Mouse (Mus musculus) brown adipose tissue, adult 24 weeks (tissue): ENCODE results near the gene Sema3c. TPM values are rescaled to one million over a fixed set of nuclear protein-coding genes. Genes with fewer than 3 reads are reported as not detected.
"Not testable (repeated sequence)": the region's sequence is repeated elsewhere in the genome, so short reads cannot be mapped to it uniquely, and the experiment has no call there.

Experiments used
- H3K27ac ChIP-seq: fragments of 200-500 bp; replicated peaks from 2 replicates; pipeline ENCODE4 v1.5.1; 2012; ENCODE audit warnings: low read depth, mild to moderate bottlenecking, low read length
- H3K4me1 ChIP-seq: fragments of 200-500 bp; 2 replicates; pipeline ENCODE4 v1.6.1; 2012; ENCODE audit warnings: low read length, mixed read lengths; ENCODE audit not compliant: control insufficient read depth, insufficient read depth, insufficient read length
- H3K4me3 ChIP-seq: fragments of 200-500 bp; 2 replicates; pipeline ENCODE4 v1.5.1; 2012; ENCODE audit warnings: low read depth, mild to moderate bottlenecking, low read length, moderate library complexity; ENCODE audit not compliant: insufficient read depth
- polyA plus RNA-seq: library from polyadenylated mRNA; stranded (reverse); fragments of >200 nt; gene quantifications from 2 replicates; pipeline ENCODE4 v1.2.4, GENCODE M21; 2012; ENCODE audit not compliant: missing spikeins, insufficient read depth, insufficient read length

Sema3c gene
- 11.1 and 12.1 TPM in 2 replicates for polyA plus RNA-seq

DNA sequence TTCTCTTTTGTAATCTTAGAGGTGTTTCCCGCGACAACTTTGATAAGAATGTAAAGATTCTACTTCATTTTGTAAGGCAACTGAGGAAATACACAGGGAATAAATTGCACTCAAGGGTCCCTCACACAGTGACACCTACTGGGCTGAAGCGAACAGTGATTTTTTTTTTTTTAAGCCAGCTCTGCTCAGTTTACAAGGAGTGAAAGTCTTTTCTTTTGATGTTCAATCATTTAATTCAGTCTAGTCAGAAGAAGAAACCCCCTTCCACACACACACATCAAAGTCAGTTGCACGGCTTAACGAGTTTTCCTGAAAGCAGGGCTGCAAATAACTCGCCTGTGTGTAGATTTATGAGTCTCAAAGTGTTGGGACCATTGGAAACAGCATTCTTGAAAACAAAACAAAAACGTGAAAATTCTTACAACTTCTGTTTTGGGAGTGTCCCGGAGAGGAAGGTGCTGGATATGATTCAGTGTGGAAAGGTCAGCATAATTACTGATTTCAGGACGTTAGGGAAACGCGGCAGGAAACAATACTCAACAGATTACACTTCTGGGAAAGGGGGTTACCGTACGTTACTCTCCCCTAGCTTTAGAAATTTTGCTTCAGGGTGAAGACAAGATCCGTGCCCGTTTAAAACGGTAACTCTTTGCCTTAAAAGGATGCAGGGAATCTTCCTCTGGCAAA lies at the start of gene Sema3c:
Gene Sema3c, plus strand, starts transcription at position 588 of the 687 bp plus-strand sequence.
- peak within 1 kb of the TSS; percentile 62 for H3K4me3 ChIP-seq
- no peak within 1 kb of the TSS for H3K27ac ChIP-seq
- no peaks in the 10 kb centered on the region for H3K4me1 ChIP-seq

DNA sequence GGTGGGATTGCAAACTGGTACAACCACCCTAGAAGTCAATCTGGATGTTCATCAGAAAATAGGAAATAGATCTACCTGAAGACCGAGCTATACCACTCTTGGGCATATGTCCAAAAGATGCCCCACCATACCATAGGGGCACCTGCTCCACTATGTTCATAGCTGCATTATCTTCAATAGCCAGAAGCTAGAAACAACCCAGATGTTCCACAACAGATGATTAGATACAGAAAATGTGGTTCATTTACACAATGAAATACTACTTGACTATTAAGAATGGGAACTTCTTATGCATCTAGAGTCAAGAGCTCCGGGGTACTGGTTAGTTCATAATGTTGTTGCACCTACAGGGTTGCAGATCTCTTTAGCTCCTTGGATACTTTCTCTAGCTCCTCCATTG lies 42.9 kb upstream of the Sema3c start:
- H3K27ac ChIP-seq, H3K4me1 ChIP-seq, H3K4me3 ChIP-seq: not testable (repeated sequence)

- no peaks in the 10 kb centered on the region for H3K4me1 ChIP-seq
These were observed 30.9 kb upstream of the Sema3c start for GRCm38 (mm10) chr5:17543141-17543540.

DNA sequence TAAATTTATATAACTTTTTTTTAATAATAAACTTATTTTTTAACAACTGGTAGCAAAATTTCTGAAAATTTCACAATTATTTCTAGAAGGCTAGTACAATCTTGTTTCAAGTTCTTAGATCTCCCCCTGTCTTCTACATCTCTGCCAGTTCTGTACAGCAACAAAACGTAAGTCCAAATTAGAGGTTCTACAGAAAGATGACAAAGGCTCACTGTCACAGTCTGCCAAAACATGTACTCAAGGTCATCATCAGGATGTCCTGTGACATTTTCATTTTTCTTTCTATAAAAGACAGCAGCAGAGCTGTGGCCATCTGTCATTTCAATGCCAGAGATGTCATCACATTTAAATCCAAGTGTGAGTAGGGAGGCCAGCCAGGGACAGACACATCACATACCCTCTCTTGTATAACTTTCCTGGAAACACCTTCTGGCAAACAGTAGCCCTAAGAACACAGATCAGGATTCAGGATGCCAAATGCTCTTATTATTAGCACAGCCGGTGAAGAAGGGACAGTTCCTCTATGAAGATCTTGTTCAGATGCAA lies 29.1 kb upstream of the Sema3c start:
- Histone ChIP-seq H3K4me1 (no peaks in the 10 kb centered on the region), H3K4me3 (no peak overlapping the region), H3K27ac (no peak overlapping the region)

More at GRCm38 (mm10) chr5:17543141-17543540, 30.9 kb upstream of the Sema3c start:
- no peak overlapping the region for H3K27ac ChIP-seq
- no peak overlapping the region for H3K4me3 ChIP-seq

- Histone ChIP-seq H3K27ac (no peak overlapping the region), H3K4me1 (no peaks in the 10 kb centered on the region), H3K4me3 (no peak overlapping the region)
These were observed 22.4 kb upstream of the Sema3c start for GRCm38 (mm10) chr5:17551693-17552092.

- Histone ChIP-seq H3K4me3 (no peak overlapping the region), H3K27ac (peak overlapping the region; percentile 27; the same call in 1 of the 2 replicates), H3K4me1 (no peaks in the 10 kb centered on the region)
These were observed 18.0 kb upstream of the Sema3c start for GRCm38 (mm10) chr5:17556073-17556473.

DNA sequence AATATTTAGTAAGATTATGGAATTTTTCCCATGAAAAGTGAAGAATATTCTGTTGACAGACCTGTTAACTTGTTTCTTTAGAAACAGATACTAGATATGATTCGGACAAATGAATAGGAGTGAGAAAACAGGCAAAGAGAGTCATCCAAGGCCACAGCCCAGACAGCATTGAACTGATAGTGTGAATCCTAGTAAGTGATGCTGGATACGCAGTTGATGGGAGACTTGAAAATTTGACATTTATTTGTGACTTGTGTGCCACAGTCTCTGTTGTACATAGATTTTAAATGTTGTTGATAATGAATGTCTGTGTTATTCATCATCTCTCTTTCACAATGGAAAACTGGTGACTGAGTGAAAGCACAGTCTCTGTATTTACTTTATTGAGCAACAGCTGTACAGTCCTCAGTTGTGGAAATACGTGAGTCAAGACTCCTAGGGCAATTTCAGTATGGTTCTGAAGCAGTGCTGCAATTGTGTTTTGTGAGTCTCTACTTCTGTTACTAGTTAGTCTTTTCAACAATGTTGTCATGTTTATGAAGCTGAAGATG lies 17.3 kb upstream of the Sema3c start:
- H3K4me3 ChIP-seq: no peak overlapping the region
- H3K27ac ChIP-seq: no peak overlapping the region
- no peaks in the 10 kb centered on the region for H3K4me1 ChIP-seq

GRCm38 (mm10) chr5:17571571-17571970 lies 2.5 kb upstream of the Sema3c start:
- Histone ChIP-seq H3K4me3 (no peak overlapping the region), H3K4me1 (no peaks in the 10 kb centered on the region)

DNA sequence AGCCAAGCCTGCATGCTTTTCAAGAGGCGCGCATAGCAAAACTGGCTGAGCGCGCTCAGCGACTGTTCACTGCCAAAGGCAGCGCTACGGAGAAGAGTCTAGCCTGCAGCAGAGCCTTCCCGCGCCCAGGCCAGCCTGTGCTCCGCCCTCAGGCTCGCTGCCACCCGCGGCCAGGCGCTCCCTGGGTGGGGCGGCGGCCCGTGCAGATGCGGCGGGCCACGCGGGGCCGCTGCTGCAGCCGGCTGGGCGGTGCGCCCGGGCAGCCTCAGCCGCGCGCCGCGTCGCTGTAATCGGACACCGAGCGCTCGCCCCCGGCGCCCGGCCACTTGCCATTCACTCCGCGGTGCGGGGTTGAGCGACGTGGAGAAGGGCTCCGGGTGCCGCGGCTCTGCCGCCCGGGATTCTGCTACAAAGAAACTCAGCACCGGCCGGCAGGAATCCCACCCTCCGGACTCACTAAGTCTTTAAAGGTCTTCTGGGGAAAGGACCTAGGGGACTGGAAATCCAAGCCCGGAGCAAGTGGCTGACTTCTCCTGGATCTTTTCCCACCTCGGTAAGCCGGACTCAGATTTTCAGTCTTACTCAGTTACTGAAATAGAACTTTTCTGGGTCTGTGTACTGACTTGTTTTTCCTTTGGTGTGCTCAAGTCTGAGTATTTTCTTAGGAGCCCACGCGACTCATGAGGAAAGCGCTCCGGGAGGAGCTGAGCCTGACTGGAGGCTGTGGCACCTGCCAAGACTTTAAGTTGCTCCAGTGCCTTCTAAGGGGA lies 517 bp downstream of the Sema3c start:
- Histone ChIP-seq H3K27ac (no peak overlapping the region), H3K4me3 (peak overlapping the region; percentile 62), H3K4me1 (no peaks in the 10 kb centered on the region)

More at GRCm38 (mm10) chr5:17571571-17571970, 2.5 kb upstream of the Sema3c start:
- H3K27ac ChIP-seq: no peak overlapping the region

GRCm38 (mm10) chr5:17575183-17575495 lies 1.1 kb downstream of the Sema3c start:
- H3K4me1 ChIP-seq: no peaks in the 10 kb centered on the region
- H3K4me3 ChIP-seq: peak overlapping the region; percentile 62
- no peak overlapping the region for H3K27ac ChIP-seq

- H3K27ac ChIP-seq: no peak overlapping the region
- H3K4me3 ChIP-seq: no peak overlapping the region
- no peaks in the 10 kb centered on the region for H3K4me1 ChIP-seq
These were observed 2.0 kb downstream of the Sema3c start for GRCm38 (mm10) chr5:17576069-17576468.

DNA sequence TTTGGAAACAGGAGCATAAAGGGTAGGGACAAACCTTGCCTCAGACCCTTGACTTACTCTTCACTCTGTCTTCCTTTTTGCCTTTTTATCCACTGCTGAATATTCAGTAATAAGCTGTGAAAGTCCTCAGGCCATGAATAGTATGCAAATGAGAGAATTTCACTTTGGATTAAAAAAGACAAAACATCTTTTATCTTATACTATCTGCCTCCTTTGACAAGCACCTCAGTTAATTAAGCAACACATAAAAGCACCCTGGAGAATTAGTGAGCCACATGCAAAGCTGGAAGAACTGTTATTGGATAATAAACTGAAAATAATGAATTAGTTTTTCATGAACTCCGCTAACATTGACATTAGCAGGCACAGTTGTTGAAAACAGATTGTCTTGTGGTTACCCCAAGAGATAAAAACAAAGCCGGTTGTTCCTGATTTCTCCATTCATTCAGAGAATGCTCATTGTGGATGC lies 8.0 kb downstream of the Sema3c start:
- H3K4me1 ChIP-seq: no peaks in the 10 kb centered on the region
- H3K27ac ChIP-seq: no peak overlapping the region
- no peak overlapping the region for H3K4me3 ChIP-seq

GRCm38 (mm10) chr5:17584299-17584945 lies 10.3 kb downstream of the Sema3c start:
- no peak overlapping the region for H3K4me3 ChIP-seq
- no peak overlapping the region for H3K27ac ChIP-seq
- H3K4me1 ChIP-seq: no peaks in the 10 kb centered on the region

DNA sequence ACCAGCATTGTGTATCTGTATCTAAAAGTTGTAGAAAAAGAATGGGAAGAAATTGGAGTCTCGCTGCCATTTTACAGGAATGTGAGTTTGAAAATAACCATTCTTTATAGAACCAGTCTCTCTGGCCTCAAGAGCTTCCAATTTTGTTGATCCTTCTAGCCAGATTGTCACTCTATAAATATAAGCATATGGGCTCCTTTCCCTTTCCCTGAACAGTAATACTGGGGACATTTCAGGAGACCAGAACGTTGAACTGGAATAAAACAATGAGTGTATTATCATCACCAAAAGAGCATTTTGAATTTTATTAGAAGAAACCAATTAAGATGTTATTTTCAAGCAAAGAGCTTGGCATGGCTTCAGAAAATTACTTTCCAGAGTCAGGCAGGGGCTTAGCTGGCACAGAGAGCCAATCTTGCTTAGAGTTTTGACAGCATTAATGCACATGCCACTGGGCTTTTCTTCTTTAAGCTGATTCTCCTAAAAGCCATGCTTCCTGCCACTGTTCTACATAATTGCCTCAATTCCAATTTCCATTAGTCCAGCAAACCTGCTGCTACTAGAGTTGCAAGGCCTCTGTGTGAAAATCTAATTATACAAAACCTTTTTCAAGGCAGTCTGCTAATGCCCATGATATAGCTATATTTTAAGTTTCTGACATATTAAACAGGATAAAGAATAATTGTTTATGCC lies 12.6 kb downstream of the Sema3c start:
- H3K4me3 ChIP-seq: no peak overlapping the region
- no peak overlapping the region for H3K27ac ChIP-seq
- no peaks in the 10 kb centered on the region for H3K4me1 ChIP-seq
